Mouse (Mus musculus): ENCODE measurements around the gene Olfr776. TPM values are rescaled to one million over a fixed set of nuclear protein-coding genes. Genes with fewer than 3 reads are reported as not detected.
"Not testable (repeated sequence)": the region's sequence is repeated elsewhere in the genome, so short reads cannot be mapped to it uniquely, and the experiment has no call there.

The Olfr776 gene
- not detected in 2 replicates for total RNA-seq (2012; rRNA removed)

GRCm38 (mm10) chr10:129258827-129259226, at the start of gene Olfr776:
Gene Olfr776, plus strand, starts transcription at chr10:129259127.
- Histone ChIP-seq H3K4me1 (ENCODE audit: control insufficient read depth in 2 of 2, insufficient read depth in 2 of 2, low read length in 2 of 2, poor library complexity in 1 of 2) (no peaks in the 10 kb centered on the region), H3K27ac (ENCODE audit: insufficient read depth, low read depth, low read length, poor library complexity, severe bottlenecking) (no peak within 1 kb of the TSS), H3K9me3 (ENCODE audit: control insufficient read depth, insufficient read depth, low read depth, low read length) (no peaks in the 10 kb centered on the region), H3K4me3 (ENCODE audit: insufficient read depth in 1 of 2, low read depth in 1 of 2, low read length in 2 of 2, poor library complexity in 1 of 2, severe bottlenecking in 1 of 2) (no peak within 1 kb of the TSS), H3K36me3 (ENCODE audit: control insufficient read depth, insufficient read depth, low read length, poor library complexity, severe bottlenecking) (no peaks in the 10 kb centered on the region), H3K9ac (ENCODE audit: insufficient read depth, low read depth, low read length, poor library complexity, severe bottlenecking) (no peak within 1 kb of the TSS)
- in situ Hi-C loops (cut with MboI; ENCODE audit: low sequenced_read_pairs in 2 of 2, unreplicated experiment in 2 of 2), result no loop called here
- TF ChIP-seq CHD2 (IDR thresholded peaks at IDR 0.05; ENCODE audit: low read depth, low read length) (no peak), HCFC1 (IDR thresholded peaks at IDR 0.05; ENCODE audit: borderline replicate concordance, insufficient read depth, low read length) (no peak), MAFK (IDR thresholded peaks at IDR 0.05; ENCODE audit: insufficient read depth, low read depth, low read length) (no peak), ZNF384 (IDR thresholded peaks at IDR 0.05; ENCODE audit: low read depth, low read length) (no peak), ZC3H11A (IDR thresholded peaks at IDR 0.05; ENCODE audit: borderline replicate concordance, low read depth, low read length) (no peak)
- no peak for DNase-seq (ENCODE audit: low read depth, low spot score)

- Histone ChIP-seq H3K4me1 (ENCODE audit: control insufficient read depth in 2 of 2, insufficient read depth in 2 of 2, low read length in 2 of 2, poor library complexity in 1 of 2) (no peaks in the 10 kb centered on the region), H3K9ac (ENCODE audit: insufficient read depth, low read depth, low read length, poor library complexity, severe bottlenecking) (no peak overlapping the region), H3K9me3 (ENCODE audit: control insufficient read depth, insufficient read depth, low read depth, low read length) (no peaks in the 10 kb centered on the region), H3K4me3 (ENCODE audit: insufficient read depth in 1 of 2, low read depth in 1 of 2, low read length in 2 of 2, poor library complexity in 1 of 2, severe bottlenecking in 1 of 2) (no peak overlapping the region), H3K27ac (ENCODE audit: insufficient read depth, low read depth, low read length, poor library complexity, severe bottlenecking) (no peak overlapping the region), H3K36me3 (ENCODE audit: control insufficient read depth, insufficient read depth, low read length, poor library complexity, severe bottlenecking) (no peaks in the 10 kb centered on the region)
- TF ChIP-seq ZC3H11A (IDR thresholded peaks at IDR 0.05; ENCODE audit: borderline replicate concordance, low read depth, low read length) (no peak), CHD2 (IDR thresholded peaks at IDR 0.05; ENCODE audit: low read depth, low read length) (no peak), MAFK (IDR thresholded peaks at IDR 0.05; ENCODE audit: insufficient read depth, low read depth, low read length) (no peak), HCFC1 (IDR thresholded peaks at IDR 0.05; ENCODE audit: borderline replicate concordance, insufficient read depth, low read length) (no peak), ZNF384 (IDR thresholded peaks at IDR 0.05; ENCODE audit: low read depth, low read length) (no peak)
- DNase-seq (ENCODE audit: low read depth, low spot score), result no peak
- in situ Hi-C loops (cut with MboI; ENCODE audit: low sequenced_read_pairs in 2 of 2, unreplicated experiment in 2 of 2), result no loop called here
These were observed 28.2 kb upstream of the Olfr776 start for GRCm38 (mm10) chr10:129230737-129231136.

GRCm38 (mm10) chr10:129235904-129236303, 23.0 kb upstream of the Olfr776 start, which contains the start of gene Olfr774:
Gene Olfr774, plus strand, starts transcription at chr10:129236204.
- no peaks in the 10 kb centered on the region for H3K9me3 ChIP-seq (ENCODE audit: control insufficient read depth, insufficient read depth, low read depth, low read length)
- in situ Hi-C loops (cut with MboI; ENCODE audit: low sequenced_read_pairs in 2 of 2, unreplicated experiment in 2 of 2), result no loop called here
- H3K4me1 ChIP-seq (ENCODE audit: control insufficient read depth in 2 of 2, insufficient read depth in 2 of 2, low read length in 2 of 2, poor library complexity in 1 of 2), result no peaks in the 10 kb centered on the region
- H3K4me3 ChIP-seq (ENCODE audit: insufficient read depth in 1 of 2, low read depth in 1 of 2, low read length in 2 of 2, poor library complexity in 1 of 2, severe bottlenecking in 1 of 2), result no peak within 1 kb of the TSS
- H3K36me3 ChIP-seq (ENCODE audit: control insufficient read depth, insufficient read depth, low read length, poor library complexity, severe bottlenecking), result no peaks in the 10 kb centered on the region
- TF ChIP-seq MAFK (IDR thresholded peaks at IDR 0.05; ENCODE audit: insufficient read depth, low read depth, low read length) (no peak), HCFC1 (IDR thresholded peaks at IDR 0.05; ENCODE audit: borderline replicate concordance, insufficient read depth, low read length) (no peak), CHD2 (IDR thresholded peaks at IDR 0.05; ENCODE audit: low read depth, low read length) (no peak), ZNF384 (IDR thresholded peaks at IDR 0.05; ENCODE audit: low read depth, low read length) (no peak), ZC3H11A (IDR thresholded peaks at IDR 0.05; ENCODE audit: borderline replicate concordance, low read depth, low read length) (no peak)
- DNase-seq (ENCODE audit: low read depth, low spot score), result no peak
- no peak within 1 kb of the TSS for H3K27ac ChIP-seq (ENCODE audit: insufficient read depth, low read depth, low read length, poor library complexity, severe bottlenecking)
- H3K9ac ChIP-seq (ENCODE audit: insufficient read depth, low read depth, low read length, poor library complexity, severe bottlenecking), result no peak within 1 kb of the TSS

GRCm38 (mm10) chr10:129248112-129248511, 10.8 kb upstream of the Olfr776 start, which contains the start of gene Olfr775:
Gene Olfr775, plus strand, starts transcription at chr10:129248412.
- Histone ChIP-seq H3K4me3 (ENCODE audit: insufficient read depth in 1 of 2, low read depth in 1 of 2, low read length in 2 of 2, poor library complexity in 1 of 2, severe bottlenecking in 1 of 2) (no peak within 1 kb of the TSS), H3K36me3 (ENCODE audit: control insufficient read depth, insufficient read depth, low read length, poor library complexity, severe bottlenecking) (no peaks in the 10 kb centered on the region), H3K9ac (ENCODE audit: insufficient read depth, low read depth, low read length, poor library complexity, severe bottlenecking) (no peak within 1 kb of the TSS), H3K9me3 (ENCODE audit: control insufficient read depth, insufficient read depth, low read depth, low read length) (no peaks in the 10 kb centered on the region), H3K27ac (ENCODE audit: insufficient read depth, low read depth, low read length, poor library complexity, severe bottlenecking) (no peak within 1 kb of the TSS), H3K4me1 (ENCODE audit: control insufficient read depth in 2 of 2, insufficient read depth in 2 of 2, low read length in 2 of 2, poor library complexity in 1 of 2) (no peaks in the 10 kb centered on the region)
- in situ Hi-C loops (cut with MboI; ENCODE audit: low sequenced_read_pairs in 2 of 2, unreplicated experiment in 2 of 2), result no loop called here
- no peak for DNase-seq (ENCODE audit: low read depth, low spot score)
- TF ChIP-seq MAFK (IDR thresholded peaks at IDR 0.05; ENCODE audit: insufficient read depth, low read depth, low read length) (no peak), ZC3H11A (IDR thresholded peaks at IDR 0.05; ENCODE audit: borderline replicate concordance, low read depth, low read length) (no peak), ZNF384 (IDR thresholded peaks at IDR 0.05; ENCODE audit: low read depth, low read length) (no peak)

- H3K9me3 ChIP-seq (ENCODE audit: control insufficient read depth, insufficient read depth, low read depth, low read length), result no peaks in the 10 kb centered on the region
- no peak within 1 kb of the TSS for H3K9ac ChIP-seq (ENCODE audit: insufficient read depth, low read depth, low read length, poor library complexity, severe bottlenecking)
- H3K4me3 ChIP-seq (ENCODE audit: insufficient read depth in 1 of 2, low read depth in 1 of 2, low read length in 2 of 2, poor library complexity in 1 of 2, severe bottlenecking in 1 of 2), result no peak within 1 kb of the TSS
- in situ Hi-C loops (cut with MboI; ENCODE audit: low sequenced_read_pairs in 2 of 2, unreplicated experiment in 2 of 2), result no loop called here
- DNase-seq (ENCODE audit: low read depth, low spot score), result no peak
- TF ChIP-seq ZC3H11A (IDR thresholded peaks at IDR 0.05; ENCODE audit: borderline replicate concordance, low read depth, low read length) (no peak), MAFK (IDR thresholded peaks at IDR 0.05; ENCODE audit: insufficient read depth, low read depth, low read length) (no peak), CHD2 (IDR thresholded peaks at IDR 0.05; ENCODE audit: low read depth, low read length) (no peak), ZNF384 (IDR thresholded peaks at IDR 0.05; ENCODE audit: low read depth, low read length) (no peak), HCFC1 (IDR thresholded peaks at IDR 0.05; ENCODE audit: borderline replicate concordance, insufficient read depth, low read length) (no peak)
- H3K4me1 ChIP-seq (ENCODE audit: control insufficient read depth in 2 of 2, insufficient read depth in 2 of 2, low read length in 2 of 2, poor library complexity in 1 of 2), result no peaks in the 10 kb centered on the region
- H3K27ac ChIP-seq (ENCODE audit: insufficient read depth, low read depth, low read length, poor library complexity, severe bottlenecking), result no peak within 1 kb of the TSS
- no peaks in the 10 kb centered on the region for H3K36me3 ChIP-seq (ENCODE audit: control insufficient read depth, insufficient read depth, low read length, poor library complexity, severe bottlenecking)
These were observed 12.2 kb downstream of the Olfr776 start, which contains the start of gene Olfr777 for GRCm38 (mm10) chr10:129271081-129271535. Gene Olfr777, minus strand, starts transcription at chr10:129271485.

GRCm38 (mm10) chr10:129312973-129313372, 54.0 kb downstream of the Olfr776 start:
- H3K36me3 ChIP-seq (ENCODE audit: control insufficient read depth, insufficient read depth, low read length, poor library complexity, severe bottlenecking); H3K9me3 ChIP-seq (ENCODE audit: control insufficient read depth, insufficient read depth, low read depth, low read length); H3K9ac ChIP-seq (ENCODE audit: insufficient read depth, low read depth, low read length, poor library complexity, severe bottlenecking); H3K4me3 ChIP-seq (ENCODE audit: insufficient read depth in 1 of 2, low read depth in 1 of 2, low read length in 2 of 2, poor library complexity in 1 of 2, severe bottlenecking in 1 of 2); DNase-seq (ENCODE audit: low read depth, low spot score); in situ Hi-C loops (cut with MboI; ENCODE audit: low sequenced_read_pairs in 2 of 2, unreplicated experiment in 2 of 2); H3K4me1 ChIP-seq (ENCODE audit: control insufficient read depth in 2 of 2, insufficient read depth in 2 of 2, low read length in 2 of 2, poor library complexity in 1 of 2); H3K27ac ChIP-seq (ENCODE audit: insufficient read depth, low read depth, low read length, poor library complexity, severe bottlenecking): not testable (repeated sequence)

GRCm38 (mm10) chr10:129313521-129313920, 54.6 kb downstream of the Olfr776 start:
- H3K27ac ChIP-seq (ENCODE audit: insufficient read depth, low read depth, low read length, poor library complexity, severe bottlenecking); H3K4me1 ChIP-seq (ENCODE audit: control insufficient read depth in 2 of 2, insufficient read depth in 2 of 2, low read length in 2 of 2, poor library complexity in 1 of 2); DNase-seq (ENCODE audit: low read depth, low spot score); H3K4me3 ChIP-seq (ENCODE audit: insufficient read depth in 1 of 2, low read depth in 1 of 2, low read length in 2 of 2, poor library complexity in 1 of 2, severe bottlenecking in 1 of 2); H3K9me3 ChIP-seq (ENCODE audit: control insufficient read depth, insufficient read depth, low read depth, low read length); H3K9ac ChIP-seq (ENCODE audit: insufficient read depth, low read depth, low read length, poor library complexity, severe bottlenecking); H3K36me3 ChIP-seq (ENCODE audit: control insufficient read depth, insufficient read depth, low read length, poor library complexity, severe bottlenecking); in situ Hi-C loops (cut with MboI; ENCODE audit: low sequenced_read_pairs in 2 of 2, unreplicated experiment in 2 of 2): not testable (repeated sequence)

All from ES-E14 (cell line).